Mouse (Mus musculus) stomach, postnatal 0 days (tissue): ENCODE measurements around the gene Tcf20. TPM values are rescaled to one million over a fixed set of nuclear protein-coding genes. Genes with fewer than 3 reads are reported as not detected.

Experiments used
- ATAC-seq: fragments of 200-750 bp; cut with Nextera tagmentation; 2 replicates; pipeline ENCODE4 v1.8.0; 2017; ENCODE audit not compliant: low FRiP score, low TSS enrichment
- DNase-seq: peaks from one replicate; pipeline ENCODE4 v3.0.0-alpha.2; 2016; ENCODE audit warnings: low spot score
- H3K27ac ChIP-seq: fragments of 300-500 bp; sonication (generic); replicated peaks from 2 replicates; pipeline ENCODE4 v1.5.1; 2014; ENCODE audit warnings: mild to moderate bottlenecking, control low read depth
- H3K27me3 ChIP-seq: fragments of 300-500 bp; sonication (generic); 2 replicates; pipeline ENCODE4 v1.6.1; 2014; ENCODE audit warnings: low read length; ENCODE audit not compliant: control insufficient read depth, insufficient read depth
- H3K36me3 ChIP-seq: fragments of 300-500 bp; sonication (generic); 2 replicates; pipeline ENCODE4 v1.6.1; 2014; ENCODE audit warnings: low read length, mixed read lengths; ENCODE audit not compliant: control insufficient read depth, insufficient read depth
- H3K4me1 ChIP-seq: fragments of 300-500 bp; sonication (generic); replicated peaks from 2 replicates; pipeline ENCODE4 v1.6.1; 2014; ENCODE audit warnings: antibody characterized with exemption; ENCODE audit not compliant: control insufficient read depth, insufficient read depth
- H3K4me2 ChIP-seq: fragments of 300-500 bp; sonication (generic); replicated peaks from 2 replicates; pipeline ENCODE4 v1.6.1; 2014; ENCODE audit warnings: low read depth, mild to moderate bottlenecking, control low read depth, moderate library complexity
- H3K4me3 ChIP-seq: fragments of 300-500 bp; sonication (generic); 2 replicates; pipeline ENCODE4 v1.5.1; 2014; ENCODE audit warnings: low read depth, low read length, control low read depth
- H3K9ac ChIP-seq: fragments of 300-500 bp; sonication (generic); 2 replicates; pipeline ENCODE4 v1.6.1; 2014; ENCODE audit warnings: mild to moderate bottlenecking, low read length, control low read depth, mixed read lengths
- H3K9me3 ChIP-seq: fragments of 300-500 bp; sonication (generic); 2 replicates; pipeline ENCODE4 v1.6.1; 2016; ENCODE audit warnings: low read length; ENCODE audit not compliant: control insufficient read depth
- CTCF ChIP-seq: IDR thresholded peaks from 2 replicates; pipeline ENCODE4 v1.5.1; 2016; ENCODE audit warnings: antibody characterized with exemption, low read depth, mild to moderate bottlenecking, moderate library complexity
- EP300 ChIP-seq: optimal IDR thresholded peaks from 2 replicates; pipeline ENCODE3; 2016; ENCODE audit warnings: antibody characterized with exemption
- WGBS: fragments of 180-500 bp; shearing (Covaris S2); extraction: QIAGEN DNeasy Blood & Tissue Kit; methylation state at CpG from one replicate; pipeline ENCODE4 v1.1.7; 2014; 5-methylcytosine and 5-hydroxymethylcytosine counted together
- polyA plus RNA-seq: library from polyadenylated mRNA; unstranded; fragments of >200 nt; fragmentation: Nextera tagmentation; extraction: Ambion mirVana; gene quantifications from 2 replicates; pipeline ENCODE4 v1.2.1, GENCODE M21; 2015

Gene Tcf20
- polyA plus RNA-seq, 1 experiment from 2014 or later = 3.6 TPM

DNA sequence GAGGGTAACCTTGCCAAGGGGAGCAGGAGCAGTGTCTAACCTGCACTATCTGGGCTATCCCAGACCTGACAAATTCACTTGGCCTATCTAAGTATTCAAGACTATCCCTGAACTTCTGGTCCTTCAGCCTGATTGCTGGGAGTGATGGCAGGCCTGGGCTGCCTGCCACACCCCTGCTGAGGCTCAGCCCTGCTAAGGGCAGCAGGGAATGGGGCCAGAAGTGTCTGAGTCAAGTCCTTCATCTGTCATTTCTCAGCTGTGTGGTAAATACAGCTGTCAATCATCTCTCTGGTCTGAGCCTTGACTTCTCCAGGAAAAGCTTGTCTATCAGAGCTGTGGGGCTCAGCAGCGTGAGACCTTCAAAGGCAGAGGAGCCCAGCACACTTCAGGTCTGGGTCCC is 8.1 kb downstream of the Tcf20 start:
- H3K27ac ChIP-seq = no peak overlapping the region
- 93% methylated on average over 1 of the region's 1 CpGs for WGBS
- H3K4me3 ChIP-seq = no peak overlapping the region
- no peaks in the 10 kb centered on the region for H3K9me3 ChIP-seq
- H3K4me1 ChIP-seq = peaks cover 2% of the 10 kb centered on the region; the same call in 1 of the 2 replicates
- no peak overlapping the region for H3K9ac ChIP-seq
- no peak overlapping the region for H3K4me2 ChIP-seq
- no peak for ATAC-seq
- H3K36me3 ChIP-seq = no peaks in the 10 kb centered on the region
- TF ChIP-seq CTCF = no peak
- no peak for TF ChIP-seq EP300
- no peak for DNase-seq
- no peaks in the 10 kb centered on the region for H3K27me3 ChIP-seq

- WGBS = 73% methylated on average over 1 of the region's 1 CpGs
- H3K27ac ChIP-seq = no peak overlapping the region
- no peak for ATAC-seq
Measured at GRCm38 (mm10) chr15:82974471-82974870, 13.2 kb downstream of the Tcf20 start.

GRCm38 (mm10) chr15:82969206-82969721 is 18.4 kb downstream of the Tcf20 start:
- no peak overlapping the region for H3K9ac ChIP-seq
- H3K4me2 ChIP-seq = no peak overlapping the region; the same call in 1 of the 2 replicates
- H3K27me3 ChIP-seq = no peaks in the 10 kb centered on the region; the same call in 1 of the 2 replicates
- H3K36me3 ChIP-seq = no peaks in the 10 kb centered on the region
- H3K4me1 ChIP-seq = no peaks in the 10 kb centered on the region; the same call in 1 of the 2 replicates
- 37% methylated on average over 6 of the region's 6 CpGs for WGBS
- ATAC-seq (no peak), DNase-seq (no peak)
- TF ChIP-seq CTCF = no peak
- no peak for TF ChIP-seq EP300
- no peak overlapping the region for H3K27ac ChIP-seq
- H3K9me3 ChIP-seq = no peaks in the 10 kb centered on the region
- H3K4me3 ChIP-seq = no peak overlapping the region

More at GRCm38 (mm10) chr15:82974471-82974870, 13.2 kb downstream of the Tcf20 start:
- DNase-seq = no peak
- Histone ChIP-seq H3K4me2 (no peak overlapping the region), H3K27me3 (no peaks in the 10 kb centered on the region), H3K9ac (no peak overlapping the region), H3K4me1 (no peaks in the 10 kb centered on the region), H3K36me3 (no peaks in the 10 kb centered on the region), H3K4me3 (no peak overlapping the region), H3K9me3 (no peaks in the 10 kb centered on the region)
- TF ChIP-seq CTCF (no peak), EP300 (no peak)

GRCm38 (mm10) chr15:82968449-82968848 is 19.2 kb downstream of the Tcf20 start:
- Histone ChIP-seq H3K27me3 (no peaks in the 10 kb centered on the region; the same call in 1 of the 2 replicates), H3K4me3 (no peak overlapping the region; the same call in 1 of the 2 replicates), H3K4me2 (peak overlapping the region; percentile 34), H3K36me3 (no peaks in the 10 kb centered on the region), H3K9me3 (no peaks in the 10 kb centered on the region), H3K4me1 (no peaks in the 10 kb centered on the region; the same call in 1 of the 2 replicates), H3K9ac (no peak overlapping the region), H3K27ac (no peak overlapping the region)
- TF ChIP-seq EP300 (no peak), CTCF (no peak)
- DNase-seq (no peak), ATAC-seq (0 out of 2 replicates have a peak, but pooled peaks have one; percentile 34)
- 5% methylated on average over 22 of the region's 22 CpGs for WGBS

- Histone ChIP-seq H3K4me2 (peak overlapping the region; percentile 34), H3K9ac (no peak overlapping the region), H3K36me3 (no peaks in the 10 kb centered on the region), H3K27ac (no peak overlapping the region), H3K9me3 (no peaks in the 10 kb centered on the region), H3K27me3 (no peaks in the 10 kb centered on the region; the same call in 1 of the 2 replicates), H3K4me1 (no peaks in the 10 kb centered on the region; the same call in 1 of the 2 replicates), H3K4me3 (no peak overlapping the region)
- DNase-seq (no peak), ATAC-seq (no peak)
- TF ChIP-seq CTCF (no peak), EP300 (no peak)
- WGBS = 49% methylated on average over 6 of the region's 6 CpGs
Measured at GRCm38 (mm10) chr15:82967947-82968346, 19.7 kb downstream of the Tcf20 start.

DNA sequence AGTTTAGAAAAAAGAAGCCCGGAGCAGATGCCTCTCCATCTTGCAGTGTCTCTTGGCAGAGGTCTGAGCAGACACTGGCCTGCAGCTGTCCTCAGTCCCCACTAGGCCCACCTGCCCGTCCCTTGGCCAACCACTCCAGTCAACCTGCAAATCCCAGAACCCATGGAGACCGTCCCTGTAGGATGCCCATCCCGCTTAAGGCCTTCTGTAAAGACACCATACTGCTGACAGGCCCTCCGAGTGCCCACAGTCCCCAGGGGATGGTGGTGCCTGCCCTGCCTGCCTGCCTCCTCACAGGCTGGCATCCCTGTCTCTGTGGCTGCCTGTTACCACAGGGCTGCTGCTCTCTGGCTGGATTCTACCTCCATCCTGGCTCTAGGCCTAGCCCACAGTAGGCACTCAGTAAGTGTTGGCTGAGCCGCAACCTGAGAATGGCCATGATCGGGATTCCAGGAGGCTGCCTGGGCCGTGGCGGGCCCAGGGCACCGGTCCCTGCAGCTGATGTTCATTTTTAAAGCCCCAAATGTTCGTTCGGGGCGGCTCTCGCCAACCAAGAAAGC is 23.3 kb downstream of the Tcf20 start:
- Histone ChIP-seq H3K4me1 (peaks cover 4% of the 10 kb centered on the region; the same call in 1 of the 2 replicates), H3K27me3 (no peaks in the 10 kb centered on the region; the same call in 1 of the 2 replicates), H3K9me3 (no peaks in the 10 kb centered on the region), H3K27ac (no peak overlapping the region), H3K4me3 (no peak overlapping the region; the same call in 1 of the 2 replicates), H3K36me3 (no peaks in the 10 kb centered on the region), H3K9ac (no peak overlapping the region), H3K4me2 (no peak overlapping the region)
- DNase-seq = no peak
- ATAC-seq = no peak
- TF ChIP-seq CTCF (no peak), EP300 (no peak)
- WGBS = 63% methylated on average over 14 of the region's 14 CpGs
